Mouse (Mus musculus) thymus, adult 2 months (tissue): ENCODE results near the gene Trp73. TPM values are rescaled to one million over a fixed set of nuclear protein-coding genes. Genes with fewer than 3 reads are reported as not detected.

Experiments used
- DNase-seq: peaks from one replicate; pipeline ENCODE4 v3.0.0; 2021
- H3K27ac ChIP-seq: fragments of 200-500 bp; 2 replicates; pipeline ENCODE4 v1.5.1; 2012; ENCODE audit warnings: low read length, control low read depth; ENCODE audit not compliant: control insufficient read depth, insufficient read depth
- H3K27me3 ChIP-seq: fragments of 200-500 bp; 2 replicates; pipeline ENCODE4 v1.6.1; 2012; ENCODE audit warnings: mild to moderate bottlenecking, low read length, moderate library complexity, mixed read lengths; ENCODE audit not compliant: control insufficient read depth, insufficient read depth
- H3K36me3 ChIP-seq: fragments of 200-500 bp; 2 replicates; pipeline ENCODE4 v1.6.1; 2012; ENCODE audit warnings: mild to moderate bottlenecking, low read length, moderate library complexity; ENCODE audit not compliant: control insufficient read depth, insufficient read depth
- H3K4me1 ChIP-seq: fragments of 200-500 bp; replicated peaks from 2 replicates; pipeline ENCODE4 v1.6.1; 2012; ENCODE audit warnings: low read length; ENCODE audit not compliant: control insufficient read depth, insufficient read depth
- H3K4me3 ChIP-seq: fragments of 200-500 bp; 2 replicates; pipeline ENCODE4 v1.5.1; 2012; ENCODE audit warnings: mild to moderate bottlenecking, low read length, control low read depth, moderate library complexity; ENCODE audit not compliant: control insufficient read depth, insufficient read depth
- CTCF ChIP-seq: fragments of 200-500 bp; IDR thresholded peaks from 2 replicates; pipeline ENCODE4 v1.5.1; 2012; ENCODE audit warnings: mild to moderate bottlenecking, control low read depth, low read length, moderate library complexity, borderline replicate concordance; ENCODE audit not compliant: control insufficient read depth, poor library complexity, insufficient read depth; ENCODE audit errors: extremely low read depth
- POLR2A ChIP-seq: fragments of 200-500 bp; IDR thresholded peaks from 2 replicates; pipeline ENCODE4 v1.6.1; 2012; ENCODE audit warnings: mild to moderate bottlenecking, low read length, control low read depth, moderate library complexity; ENCODE audit not compliant: control insufficient read depth, poor library complexity, insufficient read depth; ENCODE audit errors: extremely low read depth
- WGBS: fragments of 180-500 bp; shearing (Covaris S2); methylation state at CpG from one replicate; pipeline ENCODE4 v1.1.7; 2018; 5-methylcytosine and 5-hydroxymethylcytosine counted together
- polyA plus RNA-seq: library from polyadenylated mRNA; depleted of rRNA; stranded (reverse); fragments of >200 nt; gene quantifications from 2 replicates; pipeline ENCODE4 v1.2.3, GENCODE M21; 2012

The Trp73 gene
- polyA plus RNA-seq, 1 experiment = 1.0 TPM

DNA sequence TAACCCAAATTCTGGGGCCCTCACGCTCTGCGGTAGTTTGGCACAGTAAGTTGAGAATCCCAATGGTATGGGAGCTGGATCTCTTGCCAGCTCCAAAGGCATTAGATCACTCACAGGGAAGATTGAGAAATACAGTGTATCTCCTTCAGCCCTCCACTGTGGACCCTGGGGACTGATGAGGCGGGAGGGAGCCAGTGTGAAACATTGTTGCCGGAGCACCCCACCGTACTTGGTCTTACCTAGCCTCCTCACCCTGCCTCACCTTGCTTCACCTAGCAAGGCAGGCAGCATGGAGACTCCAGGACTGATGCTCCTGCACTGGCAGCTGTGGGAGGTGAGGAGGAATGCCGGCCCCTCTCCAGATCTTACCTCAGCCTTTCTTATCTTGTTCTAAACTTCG lies 84.5 kb downstream of the Trp73 start:
- TF ChIP-seq CTCF = no peak
- TF ChIP-seq POLR2A = no peak
- 93% methylated on average over 7 of the region's 7 CpGs for WGBS

DNA sequence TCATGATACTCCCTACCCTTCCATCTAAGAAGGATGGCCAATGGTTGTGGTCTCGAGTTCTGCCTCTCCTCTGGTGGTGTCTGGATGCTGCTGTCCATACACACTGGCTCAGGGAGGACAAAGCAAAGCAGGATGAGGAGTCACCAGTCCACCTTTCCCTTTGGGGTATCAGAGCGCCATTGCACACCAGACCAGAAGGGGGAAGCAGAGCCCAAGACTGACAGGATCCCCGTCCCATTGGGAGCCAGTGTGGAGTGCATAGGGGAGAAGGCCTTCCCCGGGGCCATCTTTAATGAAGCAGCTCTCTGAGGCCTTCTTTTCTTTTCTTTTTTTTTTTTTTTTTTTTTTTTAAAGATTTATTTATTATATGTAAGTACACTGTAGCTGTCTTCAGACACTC lies 86.9 kb downstream of the Trp73 start:
- Histone ChIP-seq H3K36me3 (no peaks in the 10 kb centered on the region), H3K4me3 (no peak overlapping the region), H3K27ac (no peak overlapping the region), H3K4me1 (no peaks in the 10 kb centered on the region), H3K27me3 (no peaks in the 10 kb centered on the region)
- WGBS = 67% methylated on average over 4 of the region's 4 CpGs
- DNase-seq = no peak
- TF ChIP-seq CTCF (no peak), POLR2A (no peak)

More for the DNA sequence above, 84.5 kb downstream of the Trp73 start:
- Histone ChIP-seq H3K4me1 (no peaks in the 10 kb centered on the region), H3K4me3 (no peak overlapping the region), H3K27ac (no peak overlapping the region), H3K36me3 (no peaks in the 10 kb centered on the region), H3K27me3 (no peaks in the 10 kb centered on the region)
- DNase-seq = no peak

DNA sequence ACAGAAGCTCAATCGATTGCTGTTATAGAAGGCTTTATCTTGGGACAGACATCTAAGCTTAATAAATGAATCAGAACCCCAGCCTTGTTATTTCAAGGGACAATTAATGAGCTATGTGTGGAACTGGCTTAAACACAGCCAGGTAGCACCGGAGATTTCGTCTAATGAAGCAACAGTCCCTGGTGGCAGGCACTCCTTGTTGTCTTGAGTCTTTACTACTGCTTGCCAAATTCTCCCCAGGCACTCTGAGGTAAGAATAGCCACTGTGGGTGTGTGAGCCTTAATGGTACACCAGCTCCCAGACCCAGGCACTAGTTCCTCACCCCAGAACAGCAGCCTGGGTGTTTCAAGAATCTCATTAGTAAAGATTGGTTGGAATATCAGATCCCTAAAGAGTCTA lies 88.6 kb downstream of the Trp73 start:
- no peak for TF ChIP-seq POLR2A
- no peak for TF ChIP-seq CTCF
- 93% methylated on average over 3 of the region's 3 CpGs for WGBS

DNA sequence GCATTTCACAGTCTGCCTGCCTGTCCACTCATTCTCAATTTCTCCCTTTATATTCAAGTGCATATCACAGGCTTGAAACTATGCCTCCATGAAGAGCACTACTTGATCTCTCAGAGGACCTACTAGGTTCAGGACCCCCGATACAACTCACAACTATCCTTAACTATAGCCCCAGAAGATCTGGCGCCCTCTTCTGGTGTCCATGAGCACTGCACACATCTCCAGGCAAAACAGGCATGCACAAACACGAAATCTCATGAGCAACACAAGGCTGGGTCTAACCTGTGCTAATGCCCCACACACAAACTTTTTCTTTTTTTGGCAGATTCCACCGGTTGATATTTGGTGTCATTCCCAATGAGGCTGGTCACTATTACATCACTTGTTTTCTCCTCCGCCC lies 94.2 kb downstream of the Trp73 start:
- Histone ChIP-seq H3K4me1 (no peaks in the 10 kb centered on the region), H3K27ac (no peak overlapping the region), H3K27me3 (no peaks in the 10 kb centered on the region), H3K36me3 (no peaks in the 10 kb centered on the region), H3K4me3 (no peak overlapping the region)
- whole genome bisulfite sequencing = 73% methylated on average over 5 of the region's 5 CpGs
- TF ChIP-seq CTCF (no peak), POLR2A (no peak)
- DNase-seq = no peak

More for the DNA sequence above, 88.6 kb downstream of the Trp73 start:
- Histone ChIP-seq H3K27me3 (no peaks in the 10 kb centered on the region), H3K36me3 (no peaks in the 10 kb centered on the region), H3K4me3 (no peak overlapping the region), H3K4me1 (no peaks in the 10 kb centered on the region), H3K27ac (no peak overlapping the region)
- DNase-seq = no peak

DNA sequence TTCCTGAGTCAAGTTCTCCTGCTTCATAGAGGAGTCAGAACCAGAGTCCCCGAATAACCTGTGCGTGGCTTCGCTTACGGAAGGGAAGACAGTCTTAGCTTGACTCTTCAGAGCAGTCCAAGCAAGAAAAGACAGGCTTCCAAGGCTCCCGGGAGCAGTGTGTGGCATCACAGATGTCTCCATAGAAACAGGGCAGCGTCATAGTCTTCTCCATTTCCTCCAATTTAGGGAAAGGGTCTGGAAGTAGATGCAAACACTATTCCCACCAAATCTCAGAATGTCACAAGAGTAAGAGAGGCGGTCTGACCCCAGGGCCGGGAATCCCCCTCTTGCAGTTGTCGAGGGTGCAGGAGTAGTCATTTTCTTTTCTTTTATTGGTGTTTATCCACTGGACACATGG lies 97.4 kb downstream of the Trp73 start, which contains the start of gene Ccdc27:
Gene Ccdc27, minus strand, starts transcription at position 101 of the 400 bp plus-strand sequence.
- TF ChIP-seq POLR2A (no peak), CTCF (no peak)
- Histone ChIP-seq H3K27ac (no peak within 1 kb of the TSS), H3K4me1 (no peaks in the 10 kb centered on the region), H3K36me3 (no peaks in the 10 kb centered on the region), H3K4me3 (no peak within 1 kb of the TSS), H3K27me3 (no peaks in the 10 kb centered on the region)
- 87% methylated on average over 9 of the region's 9 CpGs for WGBS
- DNase-seq = no peak

DNA sequence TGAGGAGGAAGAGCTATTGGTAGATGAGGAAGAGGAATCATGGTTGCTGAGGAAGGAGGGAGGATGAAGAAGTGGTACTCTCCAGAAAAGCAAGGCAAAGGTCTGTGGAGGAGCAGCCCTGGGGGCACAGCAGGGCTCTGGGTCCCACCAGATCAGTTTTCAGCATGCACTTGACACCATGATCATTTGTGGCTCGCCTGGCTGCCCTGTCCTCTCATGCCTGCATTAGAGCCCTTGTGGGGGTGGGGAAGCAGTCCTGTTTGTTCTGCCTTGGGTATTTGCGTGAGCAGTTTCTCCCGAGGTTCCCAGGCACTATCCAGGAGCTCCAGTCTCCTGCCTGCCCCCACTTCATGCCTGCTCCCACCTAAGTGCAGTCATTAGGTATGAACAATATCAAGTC lies 102.9 kb downstream of the Trp73 start:
- 59% methylated on average over 3 of the region's 3 CpGs for WGBS
- H3K27me3 ChIP-seq = no peaks in the 10 kb centered on the region
- H3K4me1 ChIP-seq = no peaks in the 10 kb centered on the region
- H3K27ac ChIP-seq = no peak overlapping the region
- DNase-seq = no peak
- H3K4me3 ChIP-seq = no peak overlapping the region
- no peak for TF ChIP-seq POLR2A
- no peak for TF ChIP-seq CTCF
- no peaks in the 10 kb centered on the region for H3K36me3 ChIP-seq

DNA sequence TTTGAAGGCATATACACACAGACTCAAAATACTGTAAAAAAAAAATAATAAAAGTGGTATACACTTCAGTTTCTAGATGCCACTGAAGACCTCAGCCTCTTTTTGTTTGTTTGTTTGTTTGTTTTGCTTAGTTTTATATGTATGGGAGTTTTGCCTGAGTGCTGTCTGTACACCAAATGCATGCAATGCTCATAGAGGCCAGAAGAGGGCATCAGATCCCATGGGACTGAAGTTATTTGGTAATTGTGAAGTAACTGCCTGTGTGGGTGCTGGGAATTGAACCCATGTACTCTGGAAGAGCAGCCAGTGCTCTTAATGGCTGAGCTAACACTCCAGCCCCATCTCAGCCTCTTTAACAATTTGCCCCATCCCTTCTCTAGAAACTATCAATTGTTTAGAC lies 111.4 kb downstream of the Trp73 start:
- Histone ChIP-seq H3K4me1 (0 out of 2 replicates have a peak, but pooled peaks cover 5% of the 10 kb centered on the region), H3K36me3 (no peaks in the 10 kb centered on the region), H3K27me3 (no peaks in the 10 kb centered on the region), H3K27ac (no peak overlapping the region), H3K4me3 (no peak overlapping the region)
- DNase-seq = no peak
- TF ChIP-seq CTCF (no peak), POLR2A (no peak)
